Mouse (Mus musculus) brown adipose tissue, adult 24 weeks (tissue): ENCODE results near the gene Tbc1d16. TPM values are rescaled to one million over a fixed set of nuclear protein-coding genes. Genes with fewer than 3 reads are reported as not detected.

Source experiments
- H3K27ac ChIP-seq: fragments of 200-500 bp; replicated peaks from 2 replicates; pipeline ENCODE4 v1.5.1; 2012; ENCODE audit warnings: low read depth, mild to moderate bottlenecking, low read length
- H3K4me1 ChIP-seq: fragments of 200-500 bp; 2 replicates; pipeline ENCODE4 v1.6.1; 2012; ENCODE audit warnings: low read length, mixed read lengths; ENCODE audit not compliant: control insufficient read depth, insufficient read depth, insufficient read length
- H3K4me3 ChIP-seq: fragments of 200-500 bp; 2 replicates; pipeline ENCODE4 v1.5.1; 2012; ENCODE audit warnings: low read depth, mild to moderate bottlenecking, low read length, moderate library complexity; ENCODE audit not compliant: insufficient read depth
- polyA plus RNA-seq: library from polyadenylated mRNA; stranded (reverse); fragments of >200 nt; gene quantifications from 2 replicates; pipeline ENCODE4 v1.2.4, GENCODE M21; 2012; ENCODE audit not compliant: missing spikeins, insufficient read depth, insufficient read length

The Tbc1d16 gene
- polyA plus RNA-seq, 1 experiment = 3.3 TPM

GRCm38 (mm10) chr11:119205738-119206137 is 22.6 kb downstream of the Tbc1d16 start:
- Histone ChIP-seq H3K4me3 (no peak overlapping the region), H3K4me1 (peaks cover 3% of the 10 kb centered on the region), H3K27ac (no peak overlapping the region)

GRCm38 (mm10) chr11:119203423-119203822 is 24.9 kb downstream of the Tbc1d16 start:
- Histone ChIP-seq H3K4me1 (no peaks in the 10 kb centered on the region; the same call in 1 of the 2 replicates), H3K4me3 (no peak overlapping the region), H3K27ac (no peak overlapping the region)

- Histone ChIP-seq H3K4me1 (no peaks in the 10 kb centered on the region; the same call in 1 of the 2 replicates), H3K27ac (no peak overlapping the region)
These were observed 29.1 kb downstream of the Tbc1d16 start for GRCm38 (mm10) chr11:119199233-119199601.

GRCm38 (mm10) chr11:119198564-119199232 is 29.6 kb downstream of the Tbc1d16 start:
- Histone ChIP-seq H3K4me1 (no peaks in the 10 kb centered on the region; the same call in 1 of the 2 replicates), H3K4me3 (no peak overlapping the region)

More at GRCm38 (mm10) chr11:119199233-119199601, 29.1 kb downstream of the Tbc1d16 start:
- no peak overlapping the region for H3K4me3 ChIP-seq

DNA sequence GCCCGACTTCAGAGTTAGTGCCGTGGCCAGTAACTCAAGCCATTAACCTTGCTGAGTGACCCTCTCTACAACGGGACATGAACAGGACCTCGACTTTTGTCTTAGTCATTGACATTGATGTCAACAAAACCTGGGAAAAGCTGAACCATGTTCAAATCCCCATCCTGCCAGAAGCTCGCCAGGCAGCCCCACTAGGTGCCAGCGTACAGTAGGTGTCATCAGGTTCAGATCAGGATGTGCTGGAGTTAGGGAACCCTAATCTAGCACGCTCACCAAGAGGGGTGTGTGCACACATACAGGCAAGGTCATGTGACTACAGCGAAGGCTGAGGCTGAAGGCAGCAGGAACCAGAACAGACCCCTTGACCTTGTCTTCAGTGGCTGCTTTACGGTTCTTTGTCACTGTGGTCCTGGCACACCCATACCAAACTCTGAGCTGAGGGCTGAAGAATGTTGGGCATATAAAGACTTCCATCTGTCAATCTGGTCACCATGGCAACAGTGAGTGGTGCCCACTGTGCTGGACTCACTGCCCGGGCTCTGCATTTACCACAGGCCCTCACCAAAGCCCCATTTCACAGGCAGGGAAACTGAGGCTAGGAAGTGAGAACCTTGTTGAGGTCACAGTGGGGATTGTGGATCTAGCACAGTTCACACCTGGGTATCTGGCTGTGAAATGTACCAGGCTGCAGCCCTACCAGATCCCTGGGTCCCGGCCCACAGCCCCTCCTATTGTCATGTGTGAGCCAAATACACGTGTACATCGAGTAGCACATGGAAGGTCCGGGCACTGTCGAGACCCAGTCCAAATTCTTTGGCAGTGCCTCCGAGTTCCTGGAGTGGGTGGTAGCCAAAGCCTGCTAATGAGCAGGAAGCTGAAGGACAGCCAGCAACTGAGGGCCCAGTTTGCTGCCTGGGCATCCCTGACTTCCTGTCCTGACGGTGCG is 30.4 kb downstream of the Tbc1d16 start:
- Histone ChIP-seq H3K4me3 (no peak overlapping the region), H3K27ac (no peak overlapping the region)

More at GRCm38 (mm10) chr11:119198564-119199232, 29.6 kb downstream of the Tbc1d16 start:
- H3K27ac ChIP-seq = no peak overlapping the region

DNA sequence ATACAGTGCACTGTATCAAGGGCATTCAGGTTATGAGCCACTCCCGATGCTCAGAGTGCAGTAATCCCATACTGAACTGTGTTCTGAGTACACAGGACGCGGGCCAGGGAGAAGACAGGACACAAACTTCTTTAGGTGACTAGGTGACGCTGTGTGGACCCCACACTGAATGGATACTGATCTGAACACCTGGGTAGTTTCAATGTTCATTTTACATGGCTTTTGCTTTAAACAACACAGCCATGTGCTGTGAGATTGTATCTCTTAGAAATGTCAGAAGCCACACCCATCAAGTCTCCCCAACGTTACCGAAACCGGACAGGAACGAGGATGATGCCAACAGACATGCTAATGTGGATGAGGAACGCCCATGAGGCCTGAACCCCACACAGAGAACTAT is 35.7 kb downstream of the Tbc1d16 start:
- Histone ChIP-seq H3K4me3 (no peak overlapping the region), H3K27ac (no peak overlapping the region), H3K4me1 (peaks cover 5% of the 10 kb centered on the region)

More for the DNA sequence above, 30.4 kb downstream of the Tbc1d16 start:
- no peaks in the 10 kb centered on the region; the same call in 1 of the 2 replicates for H3K4me1 ChIP-seq

DNA sequence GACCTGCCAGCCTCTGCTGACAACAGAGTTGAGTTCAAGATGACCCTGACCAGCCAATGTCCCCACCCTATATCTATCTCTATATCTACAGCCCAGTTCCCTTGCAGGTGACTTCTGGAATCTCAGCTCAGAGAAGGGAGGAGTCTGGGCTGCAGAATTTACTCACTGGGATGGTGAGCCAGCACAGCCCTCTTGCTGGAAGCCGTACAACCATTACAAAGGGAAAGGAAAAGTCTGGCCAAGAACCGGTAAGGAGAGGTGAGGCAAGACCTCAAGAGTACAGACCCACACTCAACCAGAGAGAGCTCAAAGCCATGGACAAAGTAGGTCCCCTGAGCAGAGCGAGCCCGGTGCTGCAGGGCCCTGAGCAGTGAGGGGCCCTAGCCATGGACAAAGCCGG is 36.1 kb downstream of the Tbc1d16 start:
- Histone ChIP-seq H3K4me1 (peaks cover 5% of the 10 kb centered on the region), H3K27ac (no peak overlapping the region), H3K4me3 (no peak overlapping the region)

- Histone ChIP-seq H3K4me1 (peaks cover 10% of the 10 kb centered on the region), H3K4me3 (no peak overlapping the region), H3K27ac (no peak overlapping the region)
These were observed 36.7 kb downstream of the Tbc1d16 start for GRCm38 (mm10) chr11:119191606-119192081.

DNA sequence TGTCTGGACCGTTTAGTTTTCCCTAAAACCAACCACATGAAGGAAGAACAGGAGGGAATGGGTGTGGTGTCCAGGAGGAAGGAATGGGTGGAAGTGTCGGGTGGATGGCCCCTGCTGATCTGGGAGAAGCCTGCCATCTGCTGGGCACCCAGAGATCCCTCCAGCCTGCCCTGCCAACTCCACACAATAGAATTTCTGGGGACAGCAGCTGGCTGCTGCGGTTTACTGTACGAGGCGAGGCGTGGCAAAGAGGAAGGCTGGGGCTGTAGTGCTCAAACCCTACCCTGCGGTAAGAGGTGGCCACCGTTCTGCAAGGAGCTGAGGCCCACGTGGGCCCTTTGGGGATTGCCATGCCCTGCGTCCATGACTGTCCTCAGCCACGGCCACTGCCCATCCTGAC is 37.8 kb downstream of the Tbc1d16 start:
- Histone ChIP-seq H3K4me3 (no peak overlapping the region), H3K27ac (no peak overlapping the region), H3K4me1 (peaks cover 15% of the 10 kb centered on the region)

- Histone ChIP-seq H3K27ac (no peak overlapping the region), H3K4me3 (no peak overlapping the region)
These were observed 39.0 kb downstream of the Tbc1d16 start for GRCm38 (mm10) chr11:119189319-119189718.

DNA sequence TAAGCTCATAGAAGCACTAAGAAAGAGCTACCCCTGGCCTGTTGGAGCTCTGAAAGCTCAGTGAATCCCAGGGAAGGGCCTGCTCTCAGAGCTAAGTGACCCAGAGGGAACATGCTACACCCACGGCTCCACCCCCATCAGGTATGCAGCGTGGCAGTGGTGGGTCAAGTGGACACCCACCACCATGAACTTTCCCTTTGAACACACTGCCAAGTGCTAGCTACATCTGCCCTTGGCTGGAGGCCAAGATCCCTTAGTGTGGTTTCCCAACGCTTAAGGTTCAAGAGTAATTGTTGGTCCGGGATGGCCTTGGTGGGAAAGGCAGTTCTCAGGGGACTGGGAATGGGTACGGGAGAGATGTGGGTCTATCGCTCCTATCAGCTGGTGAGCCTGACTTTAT is 39.9 kb downstream of the Tbc1d16 start:
- peak overlapping the region; percentile 68 for H3K27ac ChIP-seq
- peaks cover 21% of the 10 kb centered on the region for H3K4me1 ChIP-seq
- no peak overlapping the region for H3K4me3 ChIP-seq

More at GRCm38 (mm10) chr11:119189319-119189718, 39.0 kb downstream of the Tbc1d16 start:
- H3K4me1 ChIP-seq = peaks cover 21% of the 10 kb centered on the region

DNA sequence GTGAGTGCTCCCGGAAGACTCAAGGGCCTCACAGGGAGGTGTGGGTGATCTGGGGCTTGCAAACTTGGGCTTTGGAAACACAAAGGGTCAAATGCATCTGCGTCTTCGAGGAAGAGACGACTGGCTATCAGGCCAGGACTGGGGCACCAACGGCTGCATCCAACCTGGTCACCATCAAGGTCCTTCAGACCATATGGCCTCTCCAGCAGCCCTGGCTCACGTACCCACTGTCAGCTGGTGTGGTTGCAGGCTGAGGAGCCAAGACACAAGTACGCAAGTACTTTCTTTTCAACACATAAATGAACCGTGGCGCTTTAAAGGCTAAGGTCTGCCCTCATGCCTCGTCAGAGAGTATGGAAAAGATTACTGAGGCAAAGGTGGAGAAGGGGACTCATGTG is 40.5 kb downstream of the Tbc1d16 start:
- H3K4me1 ChIP-seq = peaks cover 24% of the 10 kb centered on the region
- H3K4me3 ChIP-seq = no peak overlapping the region
- 0 out of 2 replicates have a peak overlapping the region, but pooled peaks have one; percentile 68 for H3K27ac ChIP-seq

DNA sequence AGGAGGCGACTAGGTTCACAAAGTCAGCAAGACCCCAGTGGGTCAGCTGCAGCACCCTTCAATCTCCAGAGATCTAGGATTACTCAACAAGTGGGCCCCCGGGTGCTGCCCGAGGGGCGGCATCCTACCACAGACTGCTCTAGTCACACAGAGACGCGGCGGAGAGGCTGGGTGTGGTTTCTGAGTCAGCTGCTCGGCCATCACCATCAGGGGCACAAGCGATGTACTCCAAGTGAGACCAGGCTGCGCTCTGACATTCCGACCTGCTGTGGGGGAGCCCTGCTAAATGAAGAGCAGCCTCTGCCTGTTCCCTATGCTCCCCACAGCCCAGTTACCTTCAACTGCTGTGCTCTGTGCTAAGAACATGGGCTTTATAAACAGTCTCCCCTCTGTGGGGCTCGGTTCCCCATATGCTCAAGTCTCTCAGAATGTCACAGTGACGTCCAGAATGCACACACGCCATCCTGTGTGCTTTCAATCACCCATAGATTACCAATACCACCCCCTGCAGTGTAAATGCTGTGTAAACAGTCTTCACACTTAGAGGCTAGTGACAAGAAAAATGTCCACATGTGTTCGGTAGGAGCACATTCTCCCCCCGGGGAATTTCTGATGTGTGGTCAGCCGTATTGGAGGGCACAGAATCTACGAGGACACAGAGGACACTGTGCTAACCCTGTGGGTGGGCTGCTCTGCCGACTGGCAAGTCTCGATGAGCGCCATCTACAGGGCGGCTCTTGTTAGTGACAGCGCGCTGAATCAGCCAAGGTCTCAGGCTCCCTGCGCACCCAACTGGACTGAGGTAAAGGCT is 41.1 kb downstream of the Tbc1d16 start:
- Histone ChIP-seq H3K27ac (no peak overlapping the region), H3K4me3 (no peak overlapping the region), H3K4me1 (peaks cover 19% of the 10 kb centered on the region)

DNA sequence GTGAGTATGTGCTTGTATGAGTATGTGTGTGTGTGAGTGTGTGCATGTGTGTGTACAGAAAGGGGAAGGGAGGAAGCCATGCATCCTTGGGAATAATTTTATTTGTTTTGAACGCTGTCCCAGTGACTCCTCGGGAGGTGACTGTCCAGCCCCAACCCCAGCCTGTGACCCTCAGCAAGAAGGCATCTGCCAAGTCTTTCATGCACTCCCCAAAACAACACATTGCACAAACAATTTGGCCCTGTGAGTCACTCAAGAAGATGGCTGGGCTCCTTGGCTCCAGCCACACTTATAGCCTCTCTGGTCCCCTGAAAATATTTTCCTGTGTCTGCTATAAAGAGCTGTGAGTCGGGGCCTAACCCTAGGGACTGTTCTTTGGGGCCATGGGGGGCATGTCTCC is 41.9 kb downstream of the Tbc1d16 start:
- Histone ChIP-seq H3K27ac (no peak overlapping the region), H3K4me3 (no peak overlapping the region), H3K4me1 (peaks cover 19% of the 10 kb centered on the region)
